Mouse (Mus musculus) urinary bladder, postnatal 14 days (tissue): ENCODE results near the gene Pinlyp.
A peak's percentile ranks its signal among the peaks of the same experiment; 100 is the strongest.

ENCODE experiments used
- DNase-seq: peaks from one replicate; pipeline ENCODE4 v3.0.0; 2021; ENCODE audit warnings: low spot score

Gene Pinlyp

DNA sequence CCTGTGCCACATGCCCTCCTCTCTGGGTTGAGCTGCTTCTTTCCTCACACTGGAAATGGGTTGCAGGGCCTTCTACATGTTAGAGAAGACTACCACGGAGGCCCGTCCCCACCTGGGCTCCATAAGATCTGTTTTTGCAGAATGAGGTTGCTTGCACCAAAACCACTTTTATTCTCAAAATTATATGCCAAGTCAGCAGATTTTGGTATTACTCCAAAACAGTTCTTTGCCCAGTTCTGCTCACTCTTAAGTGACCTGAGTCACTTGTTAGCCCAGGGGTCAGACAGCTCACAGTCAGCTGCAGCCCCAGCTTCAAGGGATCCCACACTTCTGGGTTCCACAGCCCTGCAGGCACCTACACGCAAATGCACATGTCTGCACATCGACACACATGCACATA, 15.5 kb upstream of the Pinlyp start:
- no peak for DNase-seq

DNA sequence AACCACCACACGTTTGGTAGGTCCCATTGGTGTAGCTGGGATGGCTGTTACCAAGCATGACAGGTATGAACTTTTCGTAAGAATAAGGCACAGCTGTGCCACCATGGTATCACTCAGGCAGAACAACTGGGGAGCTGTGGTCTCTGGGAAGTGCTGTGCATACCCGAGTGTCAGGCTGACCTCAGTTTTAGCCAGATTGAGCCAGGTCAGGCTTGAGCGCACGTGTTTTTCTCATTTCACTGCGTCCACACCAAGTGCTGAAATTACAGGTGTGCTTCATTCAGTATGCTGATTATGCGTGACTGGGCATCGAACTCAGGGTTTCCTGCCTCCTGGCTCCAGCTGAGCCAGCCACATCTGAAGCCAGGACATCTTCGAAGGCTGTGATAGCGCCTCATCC, 9.9 kb upstream of the Pinlyp start:
- DNase-seq, result no peak

DNA sequence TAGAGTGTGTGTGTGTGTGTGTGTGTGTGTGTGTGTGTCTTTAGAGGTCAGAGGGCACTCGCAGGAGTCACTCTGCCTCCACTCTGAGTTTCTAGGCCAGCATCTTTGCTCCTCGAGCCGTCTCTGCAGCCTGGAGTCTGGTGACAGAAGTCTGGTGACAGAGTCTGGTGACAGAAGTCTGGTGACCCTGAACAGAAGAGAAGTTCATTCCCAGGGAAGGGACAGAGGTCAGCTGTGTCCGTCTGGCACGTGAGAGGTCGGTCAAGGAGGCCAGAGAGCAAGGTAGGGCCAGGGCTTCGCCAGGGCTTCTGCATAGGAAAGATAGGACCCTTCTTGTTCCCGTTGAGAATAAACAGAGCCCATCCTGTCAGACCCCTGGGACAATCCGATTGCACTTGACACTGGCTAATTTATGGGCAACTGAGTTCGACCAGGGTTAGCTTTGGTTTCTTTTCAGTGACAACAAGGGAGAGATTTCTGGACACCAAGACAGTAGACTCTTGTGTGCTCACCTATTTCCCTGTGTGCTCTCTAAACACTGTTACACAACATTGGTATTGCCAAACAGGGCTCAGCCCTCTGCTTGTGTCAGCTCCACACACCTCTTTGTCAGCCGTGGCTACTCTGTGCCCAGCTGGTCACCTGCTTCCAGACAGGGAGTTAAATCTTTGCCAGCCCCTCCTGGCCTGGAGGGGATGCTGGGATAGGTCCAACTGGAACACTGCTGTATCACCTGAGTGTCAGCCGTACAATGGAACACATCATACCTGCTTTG, 6.3 kb upstream of the Pinlyp start:
- DNase-seq, result no peak

DNA sequence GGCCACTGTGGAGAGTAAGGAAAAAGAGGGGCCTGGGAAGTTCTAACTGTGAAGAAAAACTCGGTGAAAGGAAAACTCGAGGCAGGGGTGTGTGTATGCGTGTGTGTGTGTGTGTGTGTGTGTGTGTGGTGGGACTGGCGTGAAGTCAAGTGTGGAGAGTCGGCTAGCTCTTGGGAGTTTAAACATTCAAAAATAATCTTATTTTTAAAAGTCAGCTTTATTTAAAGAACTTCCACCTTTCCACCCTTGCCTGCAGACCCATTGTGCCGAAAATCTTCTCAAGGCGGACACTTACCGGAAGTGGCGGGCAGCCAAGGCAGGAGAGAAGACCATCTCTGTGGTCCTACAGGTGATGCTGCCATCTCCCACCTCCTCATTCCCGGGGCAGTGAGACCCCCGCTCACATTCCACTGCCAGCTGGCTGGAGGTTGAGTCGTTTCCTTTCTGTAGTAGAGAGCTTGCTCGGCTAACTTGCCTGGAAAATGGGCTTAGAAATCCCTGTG, 1.7 kb upstream of the Pinlyp start:
- no peak for DNase-seq

DNA sequence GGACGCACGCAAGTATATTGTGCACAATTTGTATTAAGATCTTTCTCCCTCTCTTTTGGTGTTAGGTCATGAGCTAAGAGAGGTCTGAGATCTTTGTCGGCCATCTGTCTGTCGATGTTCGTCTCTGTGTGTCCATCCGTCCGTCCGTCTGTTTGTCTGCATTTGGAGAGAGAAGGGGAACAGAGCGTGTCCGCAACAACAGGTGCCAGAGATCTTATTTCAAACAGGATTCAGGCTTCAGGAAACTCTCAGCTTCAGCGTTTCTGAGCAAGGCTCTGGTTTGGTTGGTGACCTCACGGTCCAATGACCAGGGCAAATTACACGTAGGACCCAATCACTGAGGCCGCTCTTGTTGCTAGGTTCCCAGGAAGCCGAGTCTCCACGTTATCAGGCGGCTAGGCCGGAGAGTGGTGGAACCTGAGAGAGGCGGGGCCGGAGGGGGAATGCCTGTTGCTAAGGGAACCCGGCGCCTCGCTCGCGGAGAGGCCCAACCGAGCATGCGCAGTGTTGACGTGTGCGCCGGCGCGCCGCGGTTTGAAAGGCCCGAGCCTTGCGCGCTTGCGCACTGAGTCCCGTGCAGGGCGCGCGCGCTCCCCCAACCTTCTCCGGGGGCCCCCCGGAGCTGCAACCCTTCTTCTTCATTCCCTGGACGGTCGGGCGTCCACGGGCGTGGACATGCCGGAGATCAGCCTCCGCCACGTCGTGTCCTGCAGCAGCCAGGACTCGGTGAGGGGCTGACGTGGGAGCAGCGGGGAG, 894 bp upstream of the Pinlyp start:
- DNase-seq, result peak; percentile 99

DNA sequence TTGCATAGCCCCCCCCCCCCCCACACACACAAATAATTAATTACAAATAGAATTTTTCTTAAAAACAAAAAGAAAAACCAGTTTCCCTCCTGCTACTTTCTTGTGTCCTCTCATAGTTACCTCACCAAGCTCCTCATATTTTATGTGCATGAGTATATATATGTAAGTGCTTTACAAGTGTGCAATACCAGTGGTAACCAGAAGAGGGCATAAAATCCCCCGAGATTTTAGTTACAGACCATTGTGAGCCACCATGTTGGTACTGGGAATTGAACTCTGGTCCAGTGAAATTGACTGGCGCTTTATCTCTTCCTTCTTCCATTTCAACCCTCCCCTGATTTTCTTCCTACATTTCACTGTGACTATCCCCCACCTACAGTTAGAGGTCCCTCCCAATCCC, 1.4 kb downstream of the Pinlyp start:
- no peak for DNase-seq

DNA sequence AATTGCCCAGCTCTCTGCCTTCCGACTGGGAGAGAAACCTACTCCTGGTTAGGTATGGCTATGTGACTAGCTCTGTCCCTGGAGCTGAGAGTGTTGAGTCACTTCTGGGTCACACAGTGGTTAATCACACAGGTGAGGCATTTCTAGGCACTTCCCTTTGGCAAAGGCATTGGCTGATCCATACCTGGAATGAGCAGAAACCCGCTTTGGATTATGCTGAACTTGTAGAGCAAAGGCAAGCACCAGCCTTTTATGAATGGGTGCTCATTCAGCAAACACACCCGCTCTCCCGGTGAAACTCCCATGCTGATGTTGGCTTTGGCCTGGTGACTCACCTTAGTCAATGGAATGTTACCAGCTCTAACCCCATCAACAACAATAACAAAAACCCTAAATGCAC, 6.2 kb downstream of the Pinlyp start:
- DNase-seq, result no peak

- no peak for DNase-seq
These were observed 7.2 kb downstream of the Pinlyp start for GRCm38 (mm10) chr7:24538701-24539100.

DNA sequence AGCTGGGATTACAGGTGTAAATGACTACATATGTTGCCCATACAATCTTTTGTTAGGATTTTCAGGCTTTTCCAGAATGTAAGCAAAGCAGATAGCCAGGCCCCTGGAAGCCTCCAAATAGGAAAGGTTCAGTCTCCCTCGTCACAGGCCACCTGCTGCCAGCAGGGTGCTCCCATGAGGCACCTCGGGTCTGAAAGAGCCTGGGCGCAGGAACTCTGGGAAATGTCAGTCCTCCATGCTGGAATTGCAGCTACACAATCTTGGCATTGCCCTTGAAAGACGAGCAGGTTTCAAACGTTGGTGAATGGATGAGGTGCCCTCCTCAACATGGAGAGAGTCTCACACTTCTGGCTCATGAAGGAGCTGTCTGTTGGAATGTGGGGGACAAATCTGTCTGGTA, 7.8 kb downstream of the Pinlyp start:
- DNase-seq, result no peak

DNA sequence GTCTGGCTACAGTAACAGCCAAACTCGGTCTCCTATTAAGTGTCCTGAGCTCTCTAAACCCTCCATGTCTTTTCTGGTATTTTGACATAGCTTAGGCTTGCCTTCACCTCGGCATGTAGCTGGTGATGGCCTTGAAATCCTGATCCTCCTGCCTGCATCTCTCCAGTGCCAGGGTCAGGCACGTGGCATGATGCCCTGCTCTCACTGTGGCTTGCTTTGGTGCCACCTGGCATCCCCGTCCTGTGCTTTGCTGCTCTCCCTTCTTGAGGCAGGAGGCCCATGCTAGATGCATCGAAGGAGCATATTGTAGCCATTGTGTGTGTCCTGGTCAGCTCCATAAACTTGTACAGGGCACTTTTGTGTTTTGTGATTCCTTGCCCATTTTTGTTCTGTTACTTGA, 8.3 kb downstream of the Pinlyp start:
- no peak for DNase-seq

- DNase-seq, result no peak
These were observed 8.8 kb downstream of the Pinlyp start for GRCm38 (mm10) chr7:24537081-24537480.

- no peak for DNase-seq
These were observed 11.6 kb downstream of the Pinlyp start for GRCm38 (mm10) chr7:24534301-24534700.

GRCm38 (mm10) chr7:24533806-24534205, 12.1 kb downstream of the Pinlyp start:
- no peak for DNase-seq

- no peak for DNase-seq
These were observed 12.8 kb downstream of the Pinlyp start for GRCm38 (mm10) chr7:24533031-24533571.

- DNase-seq, result peak; percentile 77
These were observed 14.5 kb downstream of the Pinlyp start for GRCm38 (mm10) chr7:24531211-24531971.

DNA sequence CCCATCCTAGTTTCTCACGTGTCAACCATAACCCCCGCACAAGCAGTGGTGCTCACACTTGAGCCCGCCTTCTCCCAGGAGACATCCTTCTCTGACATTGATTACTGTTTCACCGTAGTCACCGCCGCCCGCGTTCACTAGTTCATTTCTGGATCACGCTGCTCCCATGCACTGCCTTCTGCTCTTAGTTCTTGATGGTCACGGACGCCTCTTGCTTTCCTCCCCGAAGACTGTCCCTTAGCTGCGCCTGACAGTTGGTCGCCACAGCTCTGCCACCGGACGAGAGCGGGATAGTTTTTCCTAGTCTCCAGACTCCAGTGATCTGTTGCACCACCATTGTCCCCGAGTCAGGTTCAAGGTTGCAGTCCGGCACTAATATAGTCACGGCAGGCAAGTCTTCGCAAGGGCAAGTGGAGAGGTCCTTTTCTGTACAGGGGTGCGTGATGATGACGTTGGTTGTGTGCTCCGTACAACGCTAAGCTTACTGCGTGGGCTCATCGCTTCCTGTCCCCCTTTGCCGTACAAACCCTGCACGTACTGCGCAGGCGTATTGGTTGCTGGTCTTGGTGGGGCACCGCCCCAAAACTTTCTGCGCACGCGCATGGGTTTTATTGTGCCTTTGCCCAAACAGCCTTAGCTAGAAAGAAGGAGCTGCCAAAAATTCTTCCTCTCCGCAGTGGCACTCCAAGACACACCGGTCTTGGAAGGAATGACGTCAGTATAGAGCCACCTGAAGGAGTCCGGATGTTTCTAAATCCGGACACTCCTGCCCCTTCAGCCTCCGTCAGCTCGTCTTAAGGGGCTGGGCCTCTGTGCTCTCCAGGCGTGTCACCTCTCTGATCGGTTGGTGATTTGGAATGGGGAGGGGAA, 15.6 kb downstream of the Pinlyp start, which contains the start of gene Irgq:
Gene Irgq (plus strand): TSS at position 628 of the 870 bp plus-strand sequence.
- DNase-seq, result peak; percentile 99

- no peak for DNase-seq
These were observed 16.3 kb downstream of the Pinlyp start for GRCm38 (mm10) chr7:24529580-24529979.

GRCm38 (mm10) chr7:24528861-24529260, 17.1 kb downstream of the Pinlyp start:
- no peak for DNase-seq

DNA sequence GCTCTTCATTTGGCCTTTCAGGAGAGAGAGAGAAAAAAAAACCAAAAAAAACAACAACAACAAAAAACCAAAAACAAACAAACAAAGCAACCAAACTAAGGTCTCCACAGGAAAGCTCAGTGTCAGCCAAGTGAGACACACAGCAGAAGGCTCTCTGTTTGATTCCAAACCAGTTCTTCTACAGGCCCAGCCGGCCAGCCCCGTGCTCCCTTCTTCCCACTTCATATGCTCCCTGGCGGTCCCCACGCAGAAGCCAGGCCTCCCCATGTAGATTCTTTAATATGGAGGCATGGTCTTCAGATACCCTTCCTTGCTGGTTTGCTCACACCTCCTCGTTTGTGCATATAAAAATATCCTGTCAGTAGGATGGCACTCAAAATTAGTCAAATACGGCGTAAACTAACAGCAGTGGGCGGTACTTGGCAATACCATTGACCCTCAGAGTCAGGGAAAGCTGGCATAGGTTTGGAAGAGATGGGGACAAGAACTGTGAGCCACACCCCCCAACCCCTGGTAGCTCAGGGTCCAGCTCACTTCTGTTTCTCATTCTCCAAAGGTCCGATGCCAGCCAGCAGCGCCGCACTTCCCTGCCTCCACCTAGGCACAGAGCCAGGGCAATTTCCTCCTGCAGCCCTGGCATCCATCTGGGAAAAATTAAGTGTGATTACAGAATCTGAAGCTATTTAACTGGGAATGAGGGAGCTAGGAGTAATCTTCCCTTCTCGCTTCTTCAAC, 20.1 kb downstream of the Pinlyp start:
- no peak for DNase-seq

- no peak for DNase-seq
These were observed 20.9 kb downstream of the Pinlyp start for GRCm38 (mm10) chr7:24524978-24525377.

DNA sequence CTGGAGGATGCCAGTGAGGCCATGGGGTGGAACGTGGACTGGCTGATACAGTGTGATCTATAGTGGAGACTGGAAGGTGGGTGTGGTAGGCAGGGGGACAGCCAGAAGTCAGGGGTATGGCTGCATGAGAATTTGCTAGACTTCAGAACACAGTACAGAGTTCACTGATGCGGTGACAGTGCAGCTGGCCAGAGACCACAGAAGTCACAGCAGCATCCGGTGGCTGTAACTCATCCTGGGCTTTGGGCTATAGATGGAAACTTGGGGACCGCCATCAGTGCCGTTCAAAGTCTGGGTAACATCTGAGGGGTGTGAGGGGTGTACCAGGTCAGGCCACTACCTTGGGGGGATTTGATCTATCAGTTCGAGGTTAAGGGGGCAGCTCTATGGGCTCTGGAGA, 22.2 kb downstream of the Pinlyp start:
- DNase-seq, result no peak
